Mouse (Mus musculus) kidney, postnatal 0 days (tissue): ENCODE results near the gene Dagla. TPM values are rescaled to one million over a fixed set of nuclear protein-coding genes. Genes with fewer than 3 reads are reported as not detected.

Experiments used
- ATAC-seq: fragments of 200-750 bp; cut with Nextera tagmentation; replicated peaks from 2 replicates; pipeline ENCODE4 v1.8.0; 2017; ENCODE audit warnings: low read depth, moderate number of reproducible peaks, moderate TSS enrichment, moderate library complexity; ENCODE audit not compliant: low FRiP score
- DNase-seq: peaks from one replicate; pipeline ENCODE4 v3.0.0-alpha.2; 2016; ENCODE audit warnings: low spot score
- H3K27ac ChIP-seq: fragments of 300-500 bp; sonication (generic); 2 replicates; pipeline ENCODE4 v1.5.1; 2014; ENCODE audit warnings: mild to moderate bottlenecking
- H3K27me3 ChIP-seq: fragments of 300-500 bp; sonication (generic); 2 replicates; pipeline ENCODE4 v1.6.1; 2014; ENCODE audit warnings: low read length, mixed read lengths; ENCODE audit not compliant: insufficient read depth
- H3K36me3 ChIP-seq: fragments of 300-500 bp; sonication (generic); 2 replicates; pipeline ENCODE4 v1.6.1; 2014; ENCODE audit warnings: low read length, mixed read lengths; ENCODE audit not compliant: insufficient read depth
- H3K4me1 ChIP-seq: fragments of 300-500 bp; sonication (generic); replicated peaks from 2 replicates; pipeline ENCODE4 v1.6.1; 2014; ENCODE audit warnings: antibody characterized with exemption, low read length, mixed read lengths; ENCODE audit not compliant: insufficient read depth
- H3K4me2 ChIP-seq: fragments of 300-500 bp; sonication (generic); 2 replicates; pipeline ENCODE4 v1.6.1; 2014; ENCODE audit warnings: mild to moderate bottlenecking, low read length, moderate library complexity, mixed read lengths
- H3K4me3 ChIP-seq: fragments of 300-500 bp; sonication (generic); replicated peaks from 2 replicates; pipeline ENCODE4 v1.5.1; 2014; ENCODE audit warnings: low read depth, low read length
- H3K9ac ChIP-seq: fragments of 300-500 bp; sonication (generic); 2 replicates; pipeline ENCODE4 v1.6.1; 2014; ENCODE audit warnings: low read depth, low read length
- H3K9me3 ChIP-seq: fragments of 300-500 bp; sonication (generic); replicated peaks from 2 replicates; pipeline ENCODE4 v1.6.1; 2016; ENCODE audit warnings: low read length, inconsistent platforms, mixed read lengths
- CTCF ChIP-seq: IDR thresholded peaks from 2 replicates; pipeline ENCODE4 v1.5.1; 2016; ENCODE audit warnings: antibody characterized with exemption, low read depth, mild to moderate bottlenecking, moderate library complexity
- WGBS: fragments of 180-500 bp; shearing (Covaris S2); extraction: QIAGEN DNeasy Blood & Tissue Kit; methylation state at CpG from one replicate; pipeline ENCODE4 v1.1.7; 2014; 5-methylcytosine and 5-hydroxymethylcytosine counted together
- polyA plus RNA-seq: library from polyadenylated mRNA; unstranded; fragments of >200 nt; fragmentation: Nextera tagmentation; extraction: Ambion mirVana; gene quantifications from 2 replicates; pipeline ENCODE4 v1.2.1, GENCODE M21; 2015

Dagla gene
- polyA plus RNA-seq, 1 experiment from 2014 or later: 2.2 TPM

GRCm38 (mm10) chr19:10305640-10306039 is 963 bp upstream of the Dagla start:
- Histone ChIP-seq H3K4me2 (no peak overlapping the region), H3K36me3 (no peaks in the 10 kb centered on the region), H3K4me1 (peaks cover 15% of the 10 kb centered on the region; the same call in 1 of the 2 replicates), H3K4me3 (no peak overlapping the region), H3K9me3 (no peaks in the 10 kb centered on the region), H3K9ac (no peak overlapping the region), H3K27ac (no peak overlapping the region), H3K27me3 (no peaks in the 10 kb centered on the region)
- DNase-seq (no peak), ATAC-seq (no peak)
- TF ChIP-seq CTCF: no peak
- 71% methylated on average over 12 of the region's 12 CpGs for WGBS

GRCm38 (mm10) chr19:10304395-10304794 is 282 bp downstream of the Dagla start:
- WGBS: 6% methylated on average over 37 of the region's 37 CpGs
- H3K9me3 ChIP-seq: no peaks in the 10 kb centered on the region
- no peaks in the 10 kb centered on the region for H3K27me3 ChIP-seq
- no peak for TF ChIP-seq CTCF
- peak overlapping the region; percentile 76 for H3K9ac ChIP-seq
- H3K4me3 ChIP-seq: peak overlapping the region; percentile 61
- no peaks in the 10 kb centered on the region for H3K36me3 ChIP-seq
- DNase-seq (no peak), ATAC-seq (peak; percentile 27; the same call in 1 of the 2 replicates)
- peak overlapping the region; percentile 100 for H3K4me2 ChIP-seq
- H3K27ac ChIP-seq: 0 out of 2 replicates have a peak overlapping the region, but pooled peaks have one; percentile 13
- peaks cover 15% of the 10 kb centered on the region; the same call in 1 of the 2 replicates for H3K4me1 ChIP-seq

GRCm38 (mm10) chr19:10302852-10303251 is 1.8 kb downstream of the Dagla start:
- WGBS: 45% methylated on average over 3 of the region's 3 CpGs
- Histone ChIP-seq H3K27ac (no peak overlapping the region), H3K4me1 (peaks cover 17% of the 10 kb centered on the region; the same call in 1 of the 2 replicates), H3K4me3 (no peak overlapping the region), H3K36me3 (no peaks in the 10 kb centered on the region), H3K27me3 (no peaks in the 10 kb centered on the region), H3K9ac (no peak overlapping the region), H3K4me2 (no peak overlapping the region), H3K9me3 (no peaks in the 10 kb centered on the region)
- ATAC-seq (no peak), DNase-seq (no peak)
- TF ChIP-seq CTCF: no peak

GRCm38 (mm10) chr19:10301866-10302356 is 2.8 kb downstream of the Dagla start:
- no peak for DNase-seq

GRCm38 (mm10) chr19:10301263-10301662 is 3.4 kb downstream of the Dagla start:
- Histone ChIP-seq H3K9ac (no peak overlapping the region), H3K27ac (no peak overlapping the region), H3K9me3 (no peaks in the 10 kb centered on the region), H3K36me3 (no peaks in the 10 kb centered on the region), H3K4me3 (no peak overlapping the region), H3K4me1 (peaks cover 31% of the 10 kb centered on the region), H3K4me2 (no peak overlapping the region), H3K27me3 (no peaks in the 10 kb centered on the region)
- no peak for TF ChIP-seq CTCF
- DNase-seq (peak; percentile 57), ATAC-seq (no peak)
- 42% methylated on average over 11 of the region's 11 CpGs for WGBS

More at GRCm38 (mm10) chr19:10301866-10302356, 2.8 kb downstream of the Dagla start:
- H3K4me2 ChIP-seq: no peak overlapping the region
- no peak overlapping the region for H3K27ac ChIP-seq
- no peaks in the 10 kb centered on the region for H3K9me3 ChIP-seq
- H3K27me3 ChIP-seq: no peaks in the 10 kb centered on the region
- no peak overlapping the region for H3K4me3 ChIP-seq
- peaks cover 25% of the 10 kb centered on the region for H3K4me1 ChIP-seq
- no peak for TF ChIP-seq CTCF
- no peaks in the 10 kb centered on the region for H3K36me3 ChIP-seq
- no peak for ATAC-seq
- 73% methylated on average over 4 of the region's 4 CpGs for WGBS
- H3K9ac ChIP-seq: no peak overlapping the region

GRCm38 (mm10) chr19:10300809-10301208 is 3.9 kb downstream of the Dagla start:
- no peak overlapping the region for H3K27ac ChIP-seq
- peaks cover 36% of the 10 kb centered on the region for H3K4me1 ChIP-seq
- H3K9me3 ChIP-seq: no peaks in the 10 kb centered on the region
- no peak for DNase-seq
- H3K9ac ChIP-seq: no peak overlapping the region
- H3K4me3 ChIP-seq: no peak overlapping the region
- H3K4me2 ChIP-seq: no peak overlapping the region
- WGBS: 79% methylated on average over 4 of the region's 4 CpGs
- H3K36me3 ChIP-seq: no peaks in the 10 kb centered on the region
- no peaks in the 10 kb centered on the region for H3K27me3 ChIP-seq
- no peak for ATAC-seq
- no peak for TF ChIP-seq CTCF

- H3K9ac ChIP-seq: no peak overlapping the region
- H3K4me2 ChIP-seq: no peak overlapping the region
- no peak for TF ChIP-seq CTCF
- 59% methylated on average over 4 of the region's 4 CpGs for WGBS
- H3K4me3 ChIP-seq: no peak overlapping the region
- H3K27ac ChIP-seq: no peak overlapping the region
- no peaks in the 10 kb centered on the region for H3K36me3 ChIP-seq
- ATAC-seq (no peak), DNase-seq (no peak)
- peaks cover 38% of the 10 kb centered on the region for H3K4me1 ChIP-seq
- no peaks in the 10 kb centered on the region for H3K27me3 ChIP-seq
- H3K9me3 ChIP-seq: no peaks in the 10 kb centered on the region
These were observed 6.4 kb downstream of the Dagla start for GRCm38 (mm10) chr19:10298268-10298667.
